Mouse (Mus musculus) retina, postnatal 1 day (tissue): ENCODE measurements around the gene Gm20481.
"Not testable (repeated sequence)": the region's sequence is repeated elsewhere in the genome, so short reads cannot be mapped to it uniquely, and the experiment has no call there.

ENCODE experiments used
- DNase-seq: peaks from one replicate; pipeline ENCODE4 v3.0.0-alpha.2; 2012

Gm20481 gene

GRCm38 (mm10) chr17:34979631-34980030 is 9.9 kb downstream of the Gm20481 start:
- no peak for DNase-seq

- DNase-seq: peak; percentile 75
Observed at GRCm38 (mm10) chr17:34980655-34981054, 10.9 kb downstream of the Gm20481 start.

GRCm38 (mm10) chr17:34981690-34982180 is 12.0 kb downstream of the Gm20481 start, which contains the start of gene Lsm2:
Gene Lsm2 (plus strand): TSS chr17:34981862.
- peak; percentile 96 for DNase-seq

- DNase-seq: no peak
Observed at GRCm38 (mm10) chr17:34982328-34982727, 12.6 kb downstream of the Gm20481 start.

GRCm38 (mm10) chr17:34984218-34984617 is 14.5 kb downstream of the Gm20481 start:
- peak; percentile 48 for DNase-seq

GRCm38 (mm10) chr17:34994751-34995150 is 25.0 kb downstream of the Gm20481 start:
- DNase-seq: no peak

- not testable (repeated sequence) for DNase-seq
Observed at GRCm38 (mm10) chr17:34995192-34995591, 25.5 kb downstream of the Gm20481 start.

GRCm38 (mm10) chr17:34995927-34996326 is 26.2 kb downstream of the Gm20481 start:
- not testable (repeated sequence) for DNase-seq

GRCm38 (mm10) chr17:34996411-34997141 is 26.9 kb downstream of the Gm20481 start:
- no peak for DNase-seq

GRCm38 (mm10) chr17:34997142-34997483 is 27.4 kb downstream of the Gm20481 start:
- DNase-seq: no peak

- no peak for DNase-seq
Observed at GRCm38 (mm10) chr17:34998526-34999430, 29.1 kb downstream of the Gm20481 start.

GRCm38 (mm10) chr17:34999871-35000716 is 30.4 kb downstream of the Gm20481 start:
- peak; percentile 49 for DNase-seq

GRCm38 (mm10) chr17:35000717-35001451 is 31.2 kb downstream of the Gm20481 start, which contains the start of gene Vars:
Gene Vars (plus strand): TSS chr17:35000987.
- DNase-seq: peak; percentile 95

- DNase-seq: no peak
Observed at GRCm38 (mm10) chr17:35001452-35002152, 31.9 kb downstream of the Gm20481 start.

- DNase-seq: no peak
Observed at GRCm38 (mm10) chr17:35002153-35002865, 32.6 kb downstream of the Gm20481 start.

- DNase-seq: no peak
Observed at GRCm38 (mm10) chr17:35003022-35003838, 33.5 kb downstream of the Gm20481 start.

GRCm38 (mm10) chr17:35004075-35004717 is 34.5 kb downstream of the Gm20481 start:
- no peak for DNase-seq

- DNase-seq: no peak
Observed at GRCm38 (mm10) chr17:35005158-35005557, 35.4 kb downstream of the Gm20481 start.

- not testable (repeated sequence) for DNase-seq
Observed at GRCm38 (mm10) chr17:35005902-35006301, 36.2 kb downstream of the Gm20481 start.
